Mouse (Mus musculus) lung, adult 2 months (tissue): ENCODE measurements around the gene Macrod2.

Experiments
- CTCF ChIP-seq: fragments of 200-500 bp; IDR thresholded peaks from 2 replicates; pipeline ENCODE4 v1.5.1; 2011; ENCODE audit warnings: mild to moderate bottlenecking, low read length, control low read depth; ENCODE audit not compliant: insufficient read depth
- POLR2A ChIP-seq: fragments of 200-500 bp; IDR thresholded peaks from 2 replicates; pipeline ENCODE4 v1.6.1; 2011; ENCODE audit warnings: low read depth, mild to moderate bottlenecking, control low read depth, low read length, borderline replicate concordance; ENCODE audit errors: extremely low read depth

DNA sequence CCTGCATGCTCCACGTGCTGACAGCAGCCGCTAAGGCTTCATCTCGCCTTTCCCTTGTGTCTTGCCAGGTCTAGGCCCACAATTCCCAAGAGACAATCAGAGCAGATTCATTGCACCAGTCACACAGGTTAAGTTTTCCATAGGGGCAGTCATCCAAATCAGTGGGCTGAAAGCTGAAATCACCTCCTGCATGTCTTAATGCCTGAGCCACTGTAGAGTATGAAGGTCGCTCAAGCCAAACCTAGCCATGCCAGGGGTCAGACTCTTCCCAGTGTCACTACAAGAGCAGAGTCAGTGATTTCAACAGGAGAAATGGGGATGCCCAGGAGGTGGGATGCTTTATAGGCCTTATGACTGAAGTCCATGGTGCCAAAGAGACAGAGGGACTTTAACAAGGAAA lies 2039.6 kb downstream of the Macrod2 start:
- TF ChIP-seq POLR2A (no peak), CTCF (no peak)
